Mouse (Mus musculus) olfactory bulb, adult 2 months (tissue): ENCODE results near the gene Lrrc27. TPM values are rescaled to one million over a fixed set of nuclear protein-coding genes. Genes with fewer than 3 reads are reported as not detected.
A peak's percentile ranks its signal among the peaks of the same experiment; 100 is the strongest.

Source experiments
- H3K27ac ChIP-seq: fragments of 200-500 bp; 2 replicates; pipeline ENCODE4 v1.5.1; 2012; ENCODE audit warnings: low read depth, low read length; ENCODE audit not compliant: insufficient read depth
- H3K4me1 ChIP-seq: fragments of 200-500 bp; 2 replicates; pipeline ENCODE4 v1.6.1; 2012; ENCODE audit warnings: low read length; ENCODE audit not compliant: control insufficient read depth, insufficient read depth
- H3K4me3 ChIP-seq: fragments of 200-500 bp; 2 replicates; pipeline ENCODE4 v1.5.1; 2012; ENCODE audit warnings: mild to moderate bottlenecking, low read depth, low read length, moderate library complexity; ENCODE audit not compliant: insufficient read depth
- CTCF ChIP-seq: fragments of 200-500 bp; IDR thresholded peaks from 2 replicates; pipeline ENCODE4 v1.5.1; 2012; ENCODE audit warnings: low read depth, mild to moderate bottlenecking, low read length, moderate library complexity; ENCODE audit not compliant: insufficient read depth
- POLR2A ChIP-seq: fragments of 200-500 bp; IDR thresholded peaks from 2 replicates; pipeline ENCODE4 v1.6.1; 2012; ENCODE audit warnings: mild to moderate bottlenecking, low read depth, low read length, moderate library complexity; ENCODE audit not compliant: insufficient read depth
- WGBS: fragments of 180-500 bp; shearing (Covaris S2); methylation state at CpG from one replicate; pipeline ENCODE4 v1.1.7; 2018; 5-methylcytosine and 5-hydroxymethylcytosine counted together
- polyA plus RNA-seq: library from polyadenylated mRNA; stranded (reverse); fragments of >200 nt; gene quantifications from 2 replicates; pipeline ENCODE4 v1.2.4, GENCODE M21; 2012; ENCODE audit warnings: low replicate concordance; ENCODE audit not compliant: missing spikeins, insufficient read depth, insufficient read length

Lrrc27 gene
- polyA plus RNA-seq, 1 experiment: not detected

DNA sequence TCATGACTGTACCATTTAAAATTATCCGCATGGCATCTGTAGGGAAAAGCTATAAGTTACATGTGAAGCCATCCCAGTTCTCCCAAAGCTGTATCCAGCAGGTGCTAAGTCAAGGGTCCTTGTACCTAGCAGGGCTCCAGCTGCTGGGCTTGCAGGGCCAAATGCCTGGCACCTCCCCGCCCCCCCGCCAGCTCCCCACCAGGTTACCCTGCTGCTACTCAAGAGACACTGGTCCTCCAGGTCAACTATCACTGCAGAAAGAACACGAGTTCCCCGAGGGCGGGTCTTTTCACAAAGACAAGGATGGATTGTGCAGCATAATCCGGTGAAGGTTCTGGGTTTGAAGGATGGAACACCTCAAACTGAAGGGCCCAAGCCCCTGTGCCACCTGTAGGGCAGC lies 25.5 kb upstream of the Lrrc27 start:
- Histone ChIP-seq H3K27ac (peak overlapping the region; percentile 59; the same call in 1 of the 2 replicates), H3K4me1 (peaks cover 29% of the 10 kb centered on the region), H3K4me3 (peak overlapping the region; percentile 92)
- 32% methylated on average over 7 of the region's 7 CpGs for WGBS
- TF ChIP-seq CTCF (no peak), POLR2A (no peak)

DNA sequence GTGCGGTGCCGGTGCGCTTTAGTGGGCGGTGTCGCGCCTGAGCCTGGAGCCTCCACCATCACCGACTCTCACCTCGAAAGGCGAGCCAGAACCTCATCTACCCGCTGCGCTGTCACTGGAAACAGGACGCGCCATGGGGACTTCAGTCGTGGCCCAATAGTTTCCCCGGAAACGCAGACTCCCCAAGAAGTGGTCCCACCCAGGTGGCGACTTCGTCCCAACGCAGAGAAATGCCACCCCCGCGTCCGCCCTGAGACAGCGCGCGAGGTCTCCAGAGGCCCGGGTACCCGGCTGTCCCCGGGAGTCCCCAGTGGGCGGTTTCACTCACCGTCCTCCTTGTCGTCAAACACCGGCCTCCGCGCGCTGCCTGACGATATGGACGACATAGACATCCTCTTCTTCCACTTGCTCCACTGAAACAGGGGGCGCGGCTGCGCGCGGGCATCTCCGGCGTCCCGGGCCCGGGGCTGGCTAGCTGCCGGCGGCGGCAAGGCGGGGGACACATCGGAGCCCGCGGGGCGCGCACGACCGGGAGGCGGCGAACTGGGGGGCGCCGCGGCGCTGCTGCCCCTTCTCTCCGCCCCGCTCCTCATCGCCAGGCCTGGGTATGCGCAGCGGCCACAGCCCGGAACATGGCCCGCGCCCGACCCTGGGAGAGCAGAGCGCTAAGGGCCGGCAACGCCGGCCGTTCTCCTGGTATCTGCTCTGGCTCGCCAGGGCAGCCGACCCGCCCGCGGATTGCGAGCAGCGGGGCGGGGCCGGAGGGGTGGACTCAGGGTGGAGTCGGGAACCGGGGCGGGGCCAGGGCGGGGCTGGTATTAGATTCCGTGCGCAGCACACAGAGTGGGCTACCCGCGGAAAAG lies 24.8 kb upstream of the Lrrc27 start:
- TF ChIP-seq POLR2A: peak; percentile 43
- TF ChIP-seq CTCF: no peak
- peak overlapping the region; percentile 92 for H3K4me3 ChIP-seq
- under 1% methylated on average over 93 of the region's 94 CpGs for WGBS
- H3K27ac ChIP-seq: peak overlapping the region; percentile 59
- peaks cover 29% of the 10 kb centered on the region for H3K4me1 ChIP-seq

GRCm38 (mm10) chr7:139188634-139189207 lies 24.1 kb upstream of the Lrrc27 start:
- Histone ChIP-seq H3K27ac (peak overlapping the region; percentile 33; the same call in 1 of the 2 replicates), H3K4me3 (peak overlapping the region; percentile 92), H3K4me1 (peaks cover 29% of the 10 kb centered on the region)
- WGBS: 4% methylated on average over 23 of the region's 23 CpGs
- TF ChIP-seq CTCF (no peak), POLR2A (no peak)

GRCm38 (mm10) chr7:139190616-139191015 lies 22.2 kb upstream of the Lrrc27 start:
- Histone ChIP-seq H3K27ac (no peak overlapping the region), H3K4me1 (peaks cover 22% of the 10 kb centered on the region), H3K4me3 (no peak overlapping the region)
- 96% methylated on average over 4 of the region's 4 CpGs for WGBS
- TF ChIP-seq CTCF: no peak
- no peak for TF ChIP-seq POLR2A

GRCm38 (mm10) chr7:139191619-139192018 lies 21.2 kb upstream of the Lrrc27 start:
- no peak overlapping the region for H3K4me3 ChIP-seq
- 76% methylated on average over 6 of the region's 6 CpGs for WGBS
- TF ChIP-seq CTCF (no peak), POLR2A (no peak)
- H3K27ac ChIP-seq: no peak overlapping the region
- H3K4me1 ChIP-seq: peaks cover 13% of the 10 kb centered on the region

DNA sequence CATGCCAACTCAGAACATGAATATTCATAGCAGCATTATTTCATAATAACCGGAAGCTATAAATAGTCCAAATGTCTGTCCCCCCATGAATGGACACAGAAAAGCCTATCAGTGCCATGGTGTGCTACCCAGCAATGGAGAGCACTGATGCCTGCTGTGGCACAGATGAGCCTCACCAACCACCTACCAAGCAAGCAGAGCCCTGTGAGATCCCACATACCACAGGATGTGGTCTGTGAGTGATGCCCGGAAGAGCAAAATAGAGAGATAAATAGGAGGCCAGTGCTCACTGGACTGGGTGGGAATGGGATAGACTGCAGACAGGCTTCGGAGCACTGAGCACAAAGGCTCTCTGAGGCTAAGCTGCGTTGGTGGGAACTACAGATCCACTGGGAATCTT lies 15.8 kb upstream of the Lrrc27 start:
- TF ChIP-seq CTCF: no peak
- no peak for TF ChIP-seq POLR2A
- H3K27ac ChIP-seq: no peak overlapping the region
- 0 out of 2 replicates have a peak, but pooled peaks cover 2% of the 10 kb centered on the region for H3K4me1 ChIP-seq
- H3K4me3 ChIP-seq: no peak overlapping the region
- WGBS: 81% methylated on average over 4 of the region's 4 CpGs

- WGBS: 27% methylated on average over 7 of the region's 7 CpGs
- Histone ChIP-seq H3K27ac (no peak overlapping the region), H3K4me1 (0 out of 2 replicates have a peak, but pooled peaks cover 2% of the 10 kb centered on the region), H3K4me3 (no peak overlapping the region)
- no peak for TF ChIP-seq POLR2A
- TF ChIP-seq CTCF: no peak; the same call in 1 of the 2 replicates
Measured at GRCm38 (mm10) chr7:139200108-139200507, 12.7 kb upstream of the Lrrc27 start.

DNA sequence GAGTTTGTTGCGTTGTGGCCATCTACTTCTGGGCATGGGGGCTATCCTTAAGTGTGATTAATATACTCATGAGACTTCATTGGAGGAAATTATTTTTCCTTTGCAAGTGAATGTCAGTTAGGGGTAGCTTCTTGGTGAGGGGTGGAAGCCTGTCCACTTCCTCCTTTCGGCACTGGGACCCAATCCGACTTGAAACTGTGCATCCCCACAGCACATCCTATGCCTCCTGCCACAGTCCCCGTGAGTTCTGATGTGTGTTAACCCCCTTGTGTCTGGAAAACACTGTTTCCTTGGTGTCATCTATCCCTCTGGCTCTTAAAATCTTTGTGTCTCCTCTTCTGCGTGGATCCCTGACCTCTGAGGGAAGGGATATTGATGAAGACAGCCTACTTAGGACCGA lies 11.6 kb upstream of the Lrrc27 start:
- no peak for TF ChIP-seq POLR2A
- no peak for TF ChIP-seq CTCF
- Histone ChIP-seq H3K4me3 (no peak overlapping the region), H3K4me1 (0 out of 2 replicates have a peak, but pooled peaks cover 2% of the 10 kb centered on the region), H3K27ac (no peak overlapping the region)
- 74% methylated on average over 6 of the region's 6 CpGs for WGBS
